Mouse (Mus musculus) right cerebral cortex, postnatal 14 days (tissue): ENCODE data around the gene Vmn1r18.
"Not testable (repeated sequence)": the region's sequence is repeated elsewhere in the genome, so short reads cannot be mapped to it uniquely, and the experiment has no call there.

Experiments
- DNase-seq: peaks from one replicate; pipeline ENCODE4 v3.0.0; 2022

Gene Vmn1r18

GRCm38 (mm10) chr6:57395683-57396082 is at the start of gene Vmn1r18:
Vmn1r18 (minus strand) TSS chr6:57395783.
- DNase-seq: no peak

GRCm38 (mm10) chr6:57431196-57431595 is 35.6 kb upstream of the Vmn1r18 start:
- no peak for DNase-seq

GRCm38 (mm10) chr6:57428630-57429029 is 33.0 kb upstream of the Vmn1r18 start, which contains the start of gene Vmn1r20:
Vmn1r20 (plus strand) TSS chr6:57428930.
- DNase-seq: no peak

- not testable (repeated sequence) for DNase-seq
Observed at GRCm38 (mm10) chr6:57403480-57403879, 7.9 kb upstream of the Vmn1r18 start, which contains the start of gene Vmn1r19. Vmn1r19 (plus strand) TSS chr6:57403780.

- no peak for DNase-seq
Observed at GRCm38 (mm10) chr6:57367496-57367895, 28.1 kb downstream of the Vmn1r18 start.

GRCm38 (mm10) chr6:57365866-57366265 is 29.7 kb downstream of the Vmn1r18 start:
- not testable (repeated sequence) for DNase-seq

GRCm38 (mm10) chr6:57363627-57364026 is 32.0 kb downstream of the Vmn1r18 start, which contains the start of gene Vmn1r17:
Vmn1r17 (minus strand) TSS chr6:57363727.
- no peak for DNase-seq

GRCm38 (mm10) chr6:57356864-57357263 is 38.7 kb downstream of the Vmn1r18 start:
- DNase-seq: no peak

- no peak for DNase-seq
Observed at GRCm38 (mm10) chr6:57329394-57329793, 66.2 kb downstream of the Vmn1r18 start, which contains the start of gene Vmn1r16. Vmn1r16 (minus strand) TSS chr6:57329494.
